Mouse (Mus musculus) liver, adult (tissue): Measurements from ENCODE around the gene Pdlim1.

Experiments
- GATA4 ChIP-seq: IDR thresholded peaks from 2 replicates; pipeline ENCODE4 v1.6.1; 2014; ENCODE audit warnings: mild to moderate bottlenecking, low read length; ENCODE audit not compliant: insufficient replicate concordance

The Pdlim1 gene

DNA sequence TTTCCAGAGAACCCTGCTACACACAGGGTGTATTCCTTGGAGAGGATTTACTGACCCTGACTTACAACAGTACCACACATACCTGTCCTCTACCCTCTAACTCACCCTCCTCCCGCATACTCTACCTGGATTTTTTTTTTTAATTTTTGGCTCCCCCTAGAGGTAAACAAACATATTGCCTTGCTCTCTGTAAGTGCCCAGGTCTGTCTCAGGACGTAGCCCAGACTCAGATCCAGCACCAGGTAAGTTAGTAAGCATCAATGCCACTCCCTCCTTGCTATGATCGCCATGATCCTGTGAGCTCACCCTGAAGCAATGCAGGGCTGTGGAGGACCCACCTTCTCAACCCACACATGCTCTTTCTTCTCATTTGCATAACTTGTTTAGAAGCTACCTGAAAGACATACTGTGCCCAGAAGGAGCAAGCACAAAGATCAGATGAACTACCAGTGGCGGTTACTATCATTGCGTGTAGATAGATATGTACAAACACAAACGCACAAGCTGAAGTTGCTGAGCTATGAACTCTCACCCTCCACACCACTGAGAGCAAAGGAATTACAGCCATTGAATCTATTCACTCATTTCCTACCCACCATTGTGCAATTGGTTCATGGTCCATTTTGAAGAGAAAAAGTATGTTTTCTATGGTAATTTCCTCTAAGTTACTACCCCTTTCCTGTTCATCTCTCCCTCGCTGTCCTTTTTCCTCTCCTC, 39.7 kb downstream of the Pdlim1 start:
- no peak for TF ChIP-seq GATA4

DNA sequence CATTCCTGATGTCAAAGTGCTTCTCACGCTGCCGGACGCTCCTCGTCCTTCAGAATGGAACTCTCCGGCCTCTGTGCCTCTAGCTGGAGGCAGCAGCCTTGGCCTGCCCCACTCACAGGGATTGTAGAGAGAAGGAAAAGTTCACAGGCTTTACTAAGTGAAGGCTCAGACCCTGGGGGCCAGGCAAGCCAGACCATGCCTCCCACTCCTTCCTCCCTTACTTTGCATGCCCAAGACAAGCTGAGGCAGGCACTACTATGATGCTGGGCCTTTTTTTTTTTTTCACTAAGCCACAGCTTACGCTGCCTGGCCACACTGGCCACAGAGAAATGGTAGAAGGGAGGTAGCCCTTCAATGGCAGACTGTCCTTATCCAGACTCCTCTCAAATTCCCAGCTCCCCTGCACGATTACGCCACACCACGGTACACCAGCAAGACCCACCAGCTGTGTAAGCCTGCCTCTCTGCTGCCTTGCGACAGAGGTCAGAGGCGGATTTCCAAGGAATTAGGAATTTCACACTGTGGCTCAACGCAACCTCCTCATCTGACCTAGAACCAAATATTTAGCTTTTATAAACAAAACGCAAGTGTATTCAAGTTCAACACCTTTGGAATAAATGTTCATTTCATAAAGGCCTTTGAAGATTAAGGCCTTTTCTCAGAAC, 40.4 kb downstream of the Pdlim1 start:
- TF ChIP-seq GATA4, result no peak

DNA sequence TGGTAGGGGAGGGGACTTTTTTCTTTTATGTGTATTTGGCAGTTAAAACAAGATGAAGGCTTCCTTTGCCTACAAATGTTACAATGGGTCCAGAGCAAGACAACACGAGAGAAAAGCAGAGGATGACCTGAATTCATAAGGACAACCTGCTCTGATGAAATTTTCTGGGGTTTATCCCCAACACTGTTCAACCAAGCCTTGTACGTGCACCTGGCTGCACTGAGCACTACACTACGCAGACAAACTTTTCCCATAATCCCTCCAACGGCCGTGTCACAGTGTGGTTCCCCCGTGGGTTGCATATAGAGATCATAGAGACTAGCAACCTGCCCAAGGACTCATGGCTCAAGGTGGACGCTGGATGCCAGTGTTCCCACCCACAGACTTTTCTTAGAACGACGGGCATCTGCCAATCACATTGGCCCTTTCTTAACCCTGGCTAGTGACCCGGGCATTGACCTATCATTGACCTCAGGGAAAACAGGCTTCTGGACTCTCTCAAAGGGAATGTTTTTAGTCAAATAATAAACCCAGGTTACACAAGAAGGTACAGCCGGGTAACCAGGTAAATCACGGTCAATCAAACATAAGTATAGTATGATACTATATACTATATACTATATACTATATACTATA, 45.0 kb downstream of the Pdlim1 start:
- TF ChIP-seq GATA4, result no peak

DNA sequence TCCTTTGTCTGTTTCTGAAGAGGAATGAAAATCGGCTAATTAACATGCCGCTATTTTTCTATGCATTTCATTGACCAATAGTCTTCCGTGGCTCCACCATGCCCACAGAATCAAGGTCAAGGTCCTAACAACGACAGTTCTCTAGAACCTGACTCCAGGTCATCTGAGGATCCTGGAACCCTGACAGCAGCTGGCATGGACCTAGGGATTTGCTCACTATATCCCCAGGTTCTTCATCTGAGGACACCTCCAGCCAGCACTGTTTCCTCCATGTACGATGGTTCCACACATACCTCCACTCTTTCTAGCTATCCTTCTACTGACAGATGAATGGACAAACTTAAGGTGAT, 45.9 kb downstream of the Pdlim1 start:
- TF ChIP-seq GATA4, result no peak

DNA sequence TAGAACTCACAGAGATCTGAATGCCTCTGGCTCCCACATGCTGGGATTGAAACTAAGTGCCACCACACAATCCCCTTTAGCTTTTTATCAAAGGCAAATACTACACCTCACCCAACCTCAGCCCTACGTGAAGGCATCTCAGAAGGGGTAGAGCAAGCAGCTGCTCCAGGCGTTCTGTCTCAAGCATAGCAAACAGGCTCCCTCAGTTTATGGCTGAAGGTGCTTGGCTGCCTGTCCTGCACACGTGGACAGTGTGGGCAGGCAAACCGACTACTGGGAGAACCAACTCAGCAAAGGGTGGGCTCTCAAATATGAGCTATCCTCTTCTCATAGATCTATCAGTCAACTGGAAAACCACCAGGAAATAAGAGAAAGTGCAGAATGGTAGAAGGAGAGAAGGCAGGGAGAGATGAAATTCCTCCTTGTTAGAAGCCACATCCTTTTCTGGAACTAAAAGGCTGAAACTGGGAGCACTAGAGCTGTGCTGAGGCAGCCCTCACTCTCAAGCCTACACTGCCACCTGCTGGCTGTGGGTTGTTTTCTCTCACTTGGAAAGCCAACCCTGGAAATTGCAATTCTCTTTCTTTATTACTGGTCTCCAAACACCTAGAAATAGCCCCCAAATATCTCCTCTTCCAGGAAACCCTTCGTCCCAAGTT, 46.4 kb downstream of the Pdlim1 start:
- TF ChIP-seq GATA4, result no peak

DNA sequence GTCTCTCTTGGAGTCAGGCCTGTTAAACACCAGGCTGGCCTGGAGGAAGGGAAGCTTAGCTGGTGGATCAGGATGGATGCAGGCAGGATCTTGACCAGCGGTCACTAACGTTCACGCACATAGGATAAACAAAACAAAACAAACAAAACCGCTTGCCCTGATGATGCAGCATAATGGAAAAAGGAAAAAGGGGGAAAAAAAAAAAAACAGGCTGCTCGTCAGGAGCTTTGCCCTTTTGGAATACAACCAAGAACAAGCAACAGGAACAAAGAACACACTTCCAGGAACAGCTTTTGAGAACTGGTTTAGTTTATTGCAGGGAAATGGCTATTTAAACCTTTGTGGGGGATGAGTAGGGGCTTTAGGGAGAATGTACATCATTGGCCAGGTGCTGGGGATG, 50.8 kb downstream of the Pdlim1 start:
- TF ChIP-seq GATA4, result no peak

DNA sequence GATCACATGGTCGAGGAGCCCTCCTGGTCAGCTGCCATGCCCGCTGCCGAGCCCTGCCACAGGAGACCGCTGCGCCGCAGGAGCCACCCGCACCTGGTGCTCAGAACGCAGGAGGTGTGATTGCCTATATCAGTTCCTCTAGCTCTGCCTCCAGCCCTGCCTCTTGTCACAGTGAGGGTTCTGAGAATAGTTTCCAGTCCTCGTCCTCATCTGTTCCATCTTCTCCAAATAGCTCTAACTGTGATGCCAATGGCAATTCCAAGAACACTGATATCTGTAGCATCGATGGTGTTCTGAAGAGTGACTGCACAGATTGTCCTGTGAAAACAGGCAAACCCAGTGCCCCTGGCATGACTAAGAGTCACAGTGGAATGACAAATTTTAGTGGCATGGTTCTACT, 81.0 kb downstream of the Pdlim1 start:
- TF ChIP-seq GATA4, result no peak

DNA sequence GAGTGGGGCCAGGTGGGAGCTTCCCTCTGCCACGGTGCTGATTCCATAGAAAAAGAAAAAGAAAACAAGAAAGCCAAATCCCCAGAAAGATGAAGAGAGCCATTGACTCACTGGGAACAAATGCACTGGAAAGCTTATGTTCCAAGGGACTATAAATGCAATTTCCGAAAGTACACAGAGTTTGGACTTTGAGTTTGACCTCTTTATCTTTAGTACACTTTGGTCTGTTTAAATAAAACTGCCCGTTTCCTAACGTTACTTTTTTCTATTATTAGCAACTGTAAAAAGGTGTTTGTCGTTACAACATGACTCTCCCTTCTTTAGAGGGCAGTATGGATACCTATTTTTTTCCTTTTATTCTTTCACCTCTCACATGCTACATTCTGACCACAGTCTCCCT, 84.5 kb downstream of the Pdlim1 start, which contains the start of gene Cyp2c70:
Cyp2c70 (minus strand) TSS at position 174 of the 400 bp plus-strand sequence.
- peak; percentile 76 for TF ChIP-seq GATA4

DNA sequence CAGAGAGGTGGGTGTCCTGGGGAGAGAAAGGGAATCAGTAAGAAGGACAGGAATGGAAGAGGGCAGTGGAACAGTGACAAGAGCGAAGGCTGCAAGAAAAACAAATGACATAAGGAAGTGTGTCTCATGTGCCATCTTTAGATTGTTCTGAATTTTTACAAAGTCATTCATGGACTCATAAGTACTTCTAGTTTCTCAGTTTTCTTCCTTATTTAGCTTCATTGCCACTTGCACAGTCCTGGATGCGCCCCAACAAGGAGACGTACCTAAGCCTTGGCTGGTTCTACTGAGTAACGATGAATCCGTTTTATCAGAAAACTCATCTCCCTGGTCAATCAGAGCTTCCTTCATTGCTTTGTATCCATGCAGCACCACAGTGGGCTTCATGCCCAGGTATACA, 88.0 kb downstream of the Pdlim1 start:
- no peak for TF ChIP-seq GATA4

DNA sequence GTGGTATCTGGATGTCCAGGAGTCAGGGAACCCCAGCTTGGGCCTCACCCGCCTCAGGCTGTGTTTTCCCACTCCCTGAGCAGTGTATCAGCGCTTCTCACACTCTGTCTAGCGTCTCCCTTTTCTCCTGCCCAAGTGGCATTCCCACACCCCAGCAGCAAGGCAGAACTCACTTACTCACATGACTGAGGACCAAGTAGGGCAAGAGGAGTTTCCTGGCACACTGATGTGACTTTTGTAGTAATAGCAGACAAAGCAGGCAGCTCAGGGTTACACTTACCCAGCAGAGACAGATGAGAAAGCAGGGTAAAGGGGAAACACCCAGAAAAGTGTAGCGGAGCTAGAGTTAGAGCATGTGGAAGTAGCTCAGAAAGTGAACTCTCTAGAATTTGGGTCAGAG, 93.3 kb downstream of the Pdlim1 start:
- TF ChIP-seq GATA4, result no peak
